Mouse (Mus musculus) stomach, postnatal 0 days (tissue): ENCODE measurements around the gene Aven.

ENCODE experiments used
- CTCF ChIP-seq: IDR thresholded peaks from 2 replicates; pipeline ENCODE4 v1.5.1; 2016; ENCODE audit warnings: antibody characterized with exemption, low read depth, mild to moderate bottlenecking, moderate library complexity
- EP300 ChIP-seq: optimal IDR thresholded peaks from 2 replicates; pipeline ENCODE3; 2016; ENCODE audit warnings: antibody characterized with exemption

DNA sequence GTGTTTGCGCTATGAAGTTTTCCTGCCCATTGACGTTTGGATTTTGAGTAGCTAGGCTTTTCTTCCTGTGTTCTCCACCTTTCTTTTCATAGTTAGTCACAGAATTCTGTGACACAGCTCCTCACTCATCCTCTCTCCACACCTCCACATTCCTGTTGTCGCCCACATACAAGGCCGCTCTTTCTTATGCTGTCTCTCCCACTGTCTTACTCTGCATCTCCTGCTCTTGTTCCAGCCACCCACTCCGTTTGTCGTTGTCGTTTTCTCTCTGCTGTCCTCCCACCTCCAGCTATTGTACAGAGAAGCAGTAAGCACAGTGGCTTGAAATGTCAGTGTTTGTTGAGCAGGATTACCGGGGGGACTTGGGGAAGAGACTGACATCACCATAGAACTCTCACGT lies 139.8 kb downstream of the Aven start:
- TF ChIP-seq CTCF (no peak), EP300 (no peak)
